Comparison of ENCODE assay signal across 9 mouse cellular contexts in genomic region chr4:133966271-133966940, GRCm38 (mm10). TPM values are rescaled to one million over a fixed set of nuclear protein-coding genes. Genes with fewer than 3 reads are reported as not detected.
DNase-seq lines count a peak whose midpoint lies in the region; ATAC-seq and TF ChIP-seq lines count a peak whose summit lies in the region.
"Had no signal": no experiment of that assay in that cellular context is flagged by ENCODE, and none has a peak within 500 bp of the region (broad histone marks: within the 10 kb centered on the region; RNA-seq: fewer than 3 reads in every experiment).

No protein-coding gene starts in this region.

- ATAC-seq in heart, embryonic 12.5 days (ENCODE audit: insufficient number of reproducible peaks, low FRiP score): no peak
- no peak for ATAC-seq in heart, embryonic 16.5 days (replicated peaks; ENCODE audit: extremely low read depth, insufficient read depth, low FRiP score)

- peak overlapping the region; percentile 97 for H3K4me2 ChIP-seq in heart, embryonic 12.5 days
- peak overlapping the region; percentile 88 for H3K4me2 ChIP-seq in heart, embryonic 16.5 days (ENCODE audit: low read depth, low read length)

- peak overlapping the region; percentile 75 for H3K9ac ChIP-seq in heart, embryonic 12.5 days
- H3K9ac ChIP-seq in heart, embryonic 16.5 days (ENCODE audit: low read length): peak overlapping the region; percentile 65

- intact Hi-C loops in left cerebral cortex, postnatal 10 days (cut with DNase I): loop anchor here (5.0 kb wide), 1 partner anchor 54 kb away; no protein-coding TSS in a partner anchor

- H3K27ac ChIP-seq in heart, embryonic 12.5 days (ENCODE audit: poor library complexity, severe bottlenecking): 0 out of 2 replicates have a peak overlapping the region, but pooled peaks have one; percentile 21
- H3K27ac ChIP-seq in heart, embryonic 16.5 days (ENCODE audit: low read length): peak overlapping the region; percentile 57

- TF ChIP-seq CTCF in E14TG2a.4 (conservative IDR thresholded peaks at IDR 0.05; ENCODE audit: low read length): no peak

- DNase-seq in heart, adult 8-10 months (ENCODE audit: low spot score): no peak
- peak; percentile 28 for DNase-seq in lung, postnatal 36 days
- DNase-seq in thymus, postnatal 36 days: no peak
- no peak for DNase-seq in right cerebral cortex, postnatal 14 days
- DNase-seq in left cerebral cortex, postnatal 10 days (ENCODE audit: extremely low spot score in 1 of 2, low spot score in 2 of 2): no peak

- H3K4me3 ChIP-seq in heart, embryonic 12.5 days: peak overlapping the region; percentile 71
- H3K4me3 ChIP-seq in E14TG2a.4 (replicated peaks; ENCODE audit: low read length): peak overlapping the region; percentile 92
- H3K4me3 ChIP-seq in heart, embryonic 16.5 days (ENCODE audit: low read length): peak overlapping the region; percentile 87

- 39% methylated on average over 12 of the region's 12 CpGs for WGBS in heart, embryonic 12.5 days
- 30% methylated on average over 12 of the region's 12 CpGs for WGBS in heart, embryonic 16.5 days

- peaks cover 53% of the 10 kb centered on the region for H3K36me3 ChIP-seq in heart, embryonic 12.5 days
- H3K36me3 ChIP-seq in E14TG2a.4 (ENCODE audit: insufficient read depth, low read length): peaks cover 69% of the 10 kb centered on the region
- peaks cover 39% of the 10 kb centered on the region for H3K36me3 ChIP-seq in heart, embryonic 16.5 days (ENCODE audit: control insufficient read depth, insufficient read depth)

- no peaks in the 10 kb centered on the region for H3K27me3 ChIP-seq in heart, embryonic 12.5 days (replicated peaks)
- H3K27me3 ChIP-seq in E14TG2a.4 (ENCODE audit: insufficient read depth, low read length): no peaks in the 10 kb centered on the region
- no peaks in the 10 kb centered on the region for H3K27me3 ChIP-seq in heart, embryonic 16.5 days (ENCODE audit: control insufficient read depth, insufficient read depth, low read length)
- H3K27me3 ChIP-seq: Patski had no signal

- H3K4me1 ChIP-seq in heart, embryonic 12.5 days (replicated peaks): peaks cover 30% of the 10 kb centered on the region
- H3K4me1 ChIP-seq in E14TG2a.4 (replicated peaks; ENCODE audit: low read depth, low read length): peaks cover 73% of the 10 kb centered on the region
- peaks cover 21% of the 10 kb centered on the region for H3K4me1 ChIP-seq in heart, embryonic 16.5 days (ENCODE audit: control insufficient read depth, insufficient read depth, low read length)

- H3K9me3 ChIP-seq in heart, embryonic 12.5 days (replicated peaks): no peaks in the 10 kb centered on the region
- H3K9me3 ChIP-seq in E14TG2a.4 (ENCODE audit: low read length): no peaks in the 10 kb centered on the region
- no peaks in the 10 kb centered on the region for H3K9me3 ChIP-seq in heart, embryonic 16.5 days (replicated peaks; ENCODE audit: control insufficient read depth, low read length)

RNA-seq across cellular contexts. Expression of gene Hmgn2, which starts 2.0 kb away (rescaled TPM):
- 1,861 and 1,891 TPM in 2 replicates for polyA plus RNA-seq in heart, embryonic 12.5 days (2016; fragmentation: Nextera tagmentation; extraction: Ambion mirVana)
- total RNA-seq in heart, adult 8-10 months (2022): 100 to 1,000 TPM; 101 to 125 (median 116) TPM
- 1,315 and 1,451 TPM in 2 replicates for polyA plus RNA-seq in heart, embryonic 16.5 days (2015; fragmentation: Nextera tagmentation; extraction: Ambion mirVana)
- 100 to 1,000 TPM; 181 to 183 TPM for total RNA-seq in left cerebral cortex, postnatal 10 days (2021)

RNA-seq across cellular contexts. Expression of gene Dhdds, which starts 34.3 kb away (rescaled TPM):
- 30.5 and 33.3 TPM in 2 replicates for polyA plus RNA-seq in heart, embryonic 12.5 days (2016; fragmentation: Nextera tagmentation; extraction: Ambion mirVana)
- total RNA-seq in heart, adult 8-10 months (2022): 10 to 100 TPM; 33.6 to 44.8 (median 36.3) TPM
- 33.6 and 35.8 TPM in 2 replicates for polyA plus RNA-seq in heart, embryonic 16.5 days (2015; fragmentation: Nextera tagmentation; extraction: Ambion mirVana)
- 10 to 100 TPM; 57.1 to 61.4 TPM for total RNA-seq in left cerebral cortex, postnatal 10 days (2021)

RNA-seq across cellular contexts. Expression of gene Lin28a, which starts 52.2 kb away (rescaled TPM):
- polyA plus RNA-seq in heart, embryonic 12.5 days (2016; fragmentation: Nextera tagmentation; extraction: Ambion mirVana): 0.64 and 0.99 TPM in 2 replicates
- not detected for total RNA-seq in heart, adult 8-10 months (2022)
- polyA plus RNA-seq in heart, embryonic 16.5 days (2015; fragmentation: Nextera tagmentation; extraction: Ambion mirVana): 0.09 TPM in 1 of 2 replicates, not detected in the other
- total RNA-seq in left cerebral cortex, postnatal 10 days (2021): not detected
- polyA plus RNA-seq: Patski had no signal
